In genomic region chr10:59964504-59965361, GRCm38 (mm10) we compare ENCODE assay signal across 8 mouse cellular contexts. TPM values are rescaled to one million over a fixed set of nuclear protein-coding genes. Genes with fewer than 3 reads are reported as not detected.
A peak's percentile ranks its signal among the peaks of the same experiment; 100 is the strongest.
DNase-seq lines count a peak whose midpoint lies in the region; ATAC-seq and TF ChIP-seq lines count a peak whose summit lies in the region.

No protein-coding gene starts in this region.

- H3K9ac ChIP-seq in ES-E14 (ENCODE audit: insufficient read depth, low read depth, low read length, poor library complexity, severe bottlenecking) = peak overlapping the region; percentile 6
- peak overlapping the region; percentile 59; the same call in 1 of the 2 replicates for H3K9ac ChIP-seq in heart, embryonic 11.5 days (ENCODE audit: low read depth, low read length)
- 0 out of 2 replicates have a peak overlapping the region, but pooled peaks have one; percentile 2 for H3K9ac ChIP-seq in stomach, embryonic 14.5 days (replicated peaks; ENCODE audit: low read depth, low read length)

- H3K9me3 ChIP-seq in ES-E14 (ENCODE audit: control insufficient read depth, insufficient read depth, low read depth, low read length) = no peaks in the 10 kb centered on the region
- H3K9me3 ChIP-seq in heart, embryonic 11.5 days (replicated peaks; ENCODE audit: control insufficient read depth, low read length) = no peaks in the 10 kb centered on the region
- H3K9me3 ChIP-seq in stomach, embryonic 14.5 days (ENCODE audit: control insufficient read depth, low read depth, low read length) = no peaks in the 10 kb centered on the region

- H3K36me3 ChIP-seq in ES-E14 (ENCODE audit: control insufficient read depth, insufficient read depth, low read length, poor library complexity, severe bottlenecking) = no peaks in the 10 kb centered on the region
- no peaks in the 10 kb centered on the region for H3K36me3 ChIP-seq in heart, embryonic 11.5 days (ENCODE audit: control insufficient read depth, insufficient read depth, low read length)
- H3K36me3 ChIP-seq in stomach, embryonic 14.5 days (ENCODE audit: control insufficient read depth, insufficient read depth, low read length) = no peaks in the 10 kb centered on the region

- ATAC-seq in cerebellum, adult (ENCODE audit: insufficient number of reproducible peaks, low FRiP score, low TSS enrichment) = no peak
- peak; percentile 66; the same call in 1 of the 2 replicates for ATAC-seq in heart, embryonic 11.5 days (replicated peaks; ENCODE audit: insufficient number of reproducible peaks, low FRiP score, low TSS enrichment)
- ATAC-seq in stomach, embryonic 14.5 days (ENCODE audit: insufficient number of reproducible peaks, insufficient read depth, low FRiP score, low read depth) = peak; percentile 83

- 5% methylated on average over 21 of the region's 23 CpGs for WGBS in heart, embryonic 11.5 days (ENCODE audit: insufficient replicate concordance)
- 3% methylated on average over 22 of the region's 23 CpGs for WGBS in stomach, embryonic 14.5 days

- peak overlapping the region; percentile 56 for H3K4me2 ChIP-seq in heart, embryonic 11.5 days
- H3K4me2 ChIP-seq in stomach, embryonic 14.5 days (replicated peaks; ENCODE audit: low read depth, low read length) = peak overlapping the region; percentile 34

- in situ Hi-C loops in ES-E14 (cut with MboI; ENCODE audit: low sequenced_read_pairs in 2 of 2, unreplicated experiment in 2 of 2) = no loop called here

- peak overlapping the region; percentile 13 to 21; a peak in 3 of 4 replicates for H3K4me3 ChIP-seq in ES-E14 (ENCODE audit: insufficient read depth in 1 of 2, low read depth in 1 of 2, low read length in 2 of 2, poor library complexity in 1 of 2, severe bottlenecking in 1 of 2)
- H3K4me3 ChIP-seq in heart, embryonic 11.5 days (ENCODE audit: low read depth, low read length) = no peak overlapping the region
- no peak overlapping the region for H3K4me3 ChIP-seq in stomach, embryonic 14.5 days (ENCODE audit: low read depth, low read length)

- H3K27ac ChIP-seq in ES-E14 (ENCODE audit: insufficient read depth, low read depth, low read length, poor library complexity, severe bottlenecking) = peak overlapping the region; percentile 23; the same call in 1 of the 2 replicates
- H3K27ac ChIP-seq in heart, embryonic 11.5 days (ENCODE audit: low read depth, low read length) = peak overlapping the region; percentile 60
- peak overlapping the region; percentile 82 for H3K27ac ChIP-seq in stomach, embryonic 14.5 days (ENCODE audit: low read length)

- peak; percentile 69 to 70 for DNase-seq in cerebellum, postnatal 10 days
- DNase-seq in ES-E14 (ENCODE audit: low read depth, low spot score) = no peak
- DNase-seq in liver = peak; percentile 62
- no peak for DNase-seq in layer of hippocampus, postnatal 36 days
- no peak for DNase-seq in urinary bladder, postnatal 10 days (ENCODE audit: low spot score)

- peaks cover 4 to 19% of the 10 kb centered on the region in 2 experiments; a peak in 3 of 4 replicates for H3K4me1 ChIP-seq in ES-E14 (ENCODE audit: control insufficient read depth in 2 of 2, insufficient read depth in 2 of 2, low read length in 2 of 2, poor library complexity in 1 of 2)
- peaks cover 13% of the 10 kb centered on the region for H3K4me1 ChIP-seq in heart, embryonic 11.5 days (ENCODE audit: control insufficient read depth, insufficient read depth, low read length)
- peaks cover 24% of the 10 kb centered on the region for H3K4me1 ChIP-seq in stomach, embryonic 14.5 days (ENCODE audit: control insufficient read depth, insufficient read depth, low read length)

- H3K27me3 ChIP-seq in heart, embryonic 11.5 days (ENCODE audit: control insufficient read depth, insufficient read depth, low read length) = no peaks in the 10 kb centered on the region
- H3K27me3 ChIP-seq in stomach, embryonic 14.5 days (ENCODE audit: control insufficient read depth, insufficient read depth, low read length) = no peaks in the 10 kb centered on the region

TF ChIP-seq in ES-E14, 5 proteins besides CTCF, POLR2A, EP300 and RAD21:
- TF ChIP-seq MAFK (IDR thresholded peaks at IDR 0.05; ENCODE audit: insufficient read depth, low read depth, low read length) (peak; percentile 97), HCFC1 (IDR thresholded peaks at IDR 0.05; ENCODE audit: borderline replicate concordance, insufficient read depth, low read length) (no peak)

RNA-seq across cellular contexts. Expression of gene Ddit4, which starts 13.1 kb away (rescaled TPM):
- total RNA-seq in ES-E14 (2012; rRNA removed) = 33.9 and 42.1 TPM in 2 replicates
- polyA plus RNA-seq in heart, embryonic 11.5 days (2014; fragmentation: Nextera tagmentation; extraction: Ambion mirVana) = 1.9 and 3.4 TPM in 2 replicates
- 2.5 and 3.0 TPM in 2 replicates for polyA plus RNA-seq in stomach, embryonic 14.5 days (2014; fragmentation: Nextera tagmentation; extraction: Ambion mirVana)
- 10 to 100 TPM; 89.5 to 96.2 TPM for total RNA-seq in layer of hippocampus, postnatal 36 days (2021)

RNA-seq across cellular contexts. Expression of gene Ascc1, which starts 37.9 kb away (rescaled TPM):
- total RNA-seq in ES-E14 (2012; rRNA removed) = 16.3 and 18.8 TPM in 2 replicates
- polyA plus RNA-seq in heart, embryonic 11.5 days (2014; fragmentation: Nextera tagmentation; extraction: Ambion mirVana) = 34.5 and 36.2 TPM in 2 replicates
- polyA plus RNA-seq in stomach, embryonic 14.5 days (2014; fragmentation: Nextera tagmentation; extraction: Ambion mirVana) = 44.0 and 46.6 TPM in 2 replicates
- 10 to 100 TPM; 14.3 to 18.1 TPM for total RNA-seq in layer of hippocampus, postnatal 36 days (2021)

RNA-seq across cellular contexts. Expression of gene Anapc16, which starts 38.2 kb away (rescaled TPM):
- 47.8 and 54.5 TPM in 2 replicates for total RNA-seq in ES-E14 (2012; rRNA removed)
- 70.6 and 84.1 TPM in 2 replicates for polyA plus RNA-seq in heart, embryonic 11.5 days (2014; fragmentation: Nextera tagmentation; extraction: Ambion mirVana)
- polyA plus RNA-seq in stomach, embryonic 14.5 days (2014; fragmentation: Nextera tagmentation; extraction: Ambion mirVana) = 116 and 118 TPM in 2 replicates
- 10 to 100 TPM; 69.8 to 71.1 TPM for total RNA-seq in layer of hippocampus, postnatal 36 days (2021)

Comparison
In these comparisons a context has a peak if more than half of its experiments do, and no peak if none do; other contexts are left out.
1. DNase-seq: peak in cerebellum, postnatal 10 days (2 of 2) and liver (single experiment); none in ES-E14 (single experiment), layer of hippocampus, postnatal 36 days (0 of 2) and urinary bladder, postnatal 10 days (single experiment).
2. H3K27ac ChIP-seq: peak in every context shown above with its lines; median percentile 82 in stomach, embryonic 14.5 days; 60 in heart, embryonic 11.5 days; 23 in ES-E14.
3. H3K4me3 ChIP-seq: peak in ES-E14 (2 of 2); none in heart, embryonic 11.5 days (single experiment) and stomach, embryonic 14.5 days (single experiment).
4. H3K9ac ChIP-seq: peak in every context shown above with its lines; median percentile 59 in heart, embryonic 11.5 days; 6 in ES-E14; 2 in stomach, embryonic 14.5 days.